In the genomic region with DNA sequence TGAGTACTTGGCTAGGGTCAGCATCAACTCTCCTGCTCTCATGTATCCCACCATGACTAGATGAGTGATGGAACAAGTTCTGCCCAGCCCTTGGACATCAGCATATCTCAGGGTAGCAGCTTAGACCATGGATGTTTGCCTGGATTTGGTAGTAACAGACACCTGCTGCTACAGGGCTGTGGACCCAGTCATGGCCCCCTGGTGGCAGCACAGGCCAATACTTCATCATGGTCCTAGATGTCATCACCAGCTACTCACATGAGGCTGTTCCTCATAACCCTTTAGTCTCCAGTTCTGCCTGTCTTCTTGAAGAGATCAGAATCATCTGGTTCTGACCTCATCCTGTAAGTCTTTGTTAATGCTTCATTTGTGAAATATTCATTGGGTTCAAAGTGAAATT, we compare ENCODE assay signal across 22 mouse cellular contexts.
DNase-seq lines count a peak whose midpoint lies in the region; ATAC-seq and TF ChIP-seq lines count a peak whose summit lies in the region.
"Had no signal": no experiment of that assay in that cellular context is flagged by ENCODE, and none has a peak within 500 bp of the region (broad histone marks: within the 10 kb centered on the region; RNA-seq: fewer than 3 reads in every experiment).

No protein-coding gene starts in this region.

- ATAC-seq in liver, embryonic 11.5 days (replicated peaks; ENCODE audit: low FRiP score), result no peak
- peak; percentile 41; the same call in 1 of the 2 replicates for ATAC-seq in neutrophil, adult 5-6 weeks (ENCODE audit: extremely low read depth, insufficient number of reproducible peaks, low FRiP score, poor library complexity, severe bottlenecking)
- ATAC-seq: CD4-positive, CD25-positive, alpha-beta regulatory T cell, adult 4 months; forebrain, postnatal 0 days; hindbrain, embryonic 16.5 days; intestine, postnatal 0 days had no signal

- no peaks in the 10 kb centered on the region for H3K9me3 ChIP-seq in liver, embryonic 11.5 days (ENCODE audit: control insufficient read depth, low read length)
- H3K9me3 ChIP-seq: embryonic facial prominence, embryonic 13.5 days; limb, embryonic 10.5 days; midbrain, embryonic 12.5 days had no signal

- DNase-seq in liver, adult 2 months (ENCODE audit: extremely low read depth, low read depth, low spot score), result no peak
- DNase-seq in liver, embryonic 11.5 days (ENCODE audit: low spot score), result no peak
- no peak for DNase-seq in testis, postnatal 10 days (ENCODE audit: low spot score)
- no peak for DNase-seq in urinary bladder, postnatal 4 days (ENCODE audit: low spot score in 2 of 2)
- no peak for DNase-seq in yolk sac, embryonic 10.5 days (ENCODE audit: low spot score)
- DNase-seq: adrenal gland, postnatal 10 days; cerebellum, adult 11-12 months; forebrain, postnatal 0 days; lung, postnatal 14 days; retina, postnatal 1 day; thymus, adult 18-20 months had no signal

- H3K27ac ChIP-seq in liver, adult 2 months (replicated peaks; ENCODE audit: insufficient read depth, low read depth, low read length), result no peak overlapping the region
- no peak overlapping the region for H3K27ac ChIP-seq in liver, embryonic 11.5 days (ENCODE audit: low read depth, low read length)
- no peak overlapping the region for H3K27ac ChIP-seq in testis, adult 2 months (ENCODE audit: control insufficient read depth, insufficient read depth, low read depth, low read length)
- H3K27ac ChIP-seq: embryonic facial prominence, embryonic 13.5 days; limb, embryonic 10.5 days; liver, embryonic 14.5 days; midbrain, embryonic 12.5 days had no signal

- TF ChIP-seq CTCF in liver, adult 2 months (IDR thresholded peaks at IDR 0.05; ENCODE audit: low read depth, low read length), result peak; percentile 21; the same call in 1 of the 2 replicates
- TF ChIP-seq CTCF in testis, adult 2 months (IDR thresholded peaks at IDR 0.05; ENCODE audit: control insufficient read depth, insufficient read depth, insufficient replicate concordance, low read depth, low read length), result peak; percentile 9; the same call in 1 of the 2 replicates

- TF ChIP-seq POLR2A in liver, adult 2 months (IDR thresholded peaks at IDR 0.05; ENCODE audit: extremely low read depth, insufficient read depth, low read length), result no peak
- no peak for TF ChIP-seq POLR2A in testis, adult 2 months (IDR thresholded peaks at IDR 0.05; ENCODE audit: control insufficient read depth, low read depth, low read length)

- no peaks in the 10 kb centered on the region for H3K79me2 ChIP-seq in liver, adult 2 months (ENCODE audit: control insufficient read depth, insufficient read depth, low read length)

- no peaks in the 10 kb centered on the region for H3K36me3 ChIP-seq in liver, adult 2 months (ENCODE audit: control insufficient read depth, insufficient read depth, low read length)
- no peaks in the 10 kb centered on the region for H3K36me3 ChIP-seq in liver, embryonic 11.5 days (ENCODE audit: control insufficient read depth, insufficient read depth, low read length)
- H3K36me3 ChIP-seq in testis, adult 2 months (ENCODE audit: control insufficient read depth, insufficient read depth, low read length), result no peaks in the 10 kb centered on the region
- H3K36me3 ChIP-seq: embryonic facial prominence, embryonic 13.5 days; heart, embryonic 12.5 days; limb, embryonic 10.5 days; midbrain, embryonic 12.5 days had no signal

- no peak overlapping the region for H3K4me3 ChIP-seq in liver, adult 2 months (ENCODE audit: insufficient read depth, low read depth, low read length)
- no peak overlapping the region for H3K4me3 ChIP-seq in liver, embryonic 11.5 days (ENCODE audit: low read depth, low read length)
- H3K4me3 ChIP-seq in testis, adult 2 months (ENCODE audit: control insufficient read depth, low read depth, low read length), result no peak overlapping the region
- H3K4me3 ChIP-seq: embryonic facial prominence, embryonic 13.5 days; heart, embryonic 12.5 days; limb, embryonic 10.5 days; midbrain, embryonic 12.5 days; myocyte had no signal

- H3K4me1 ChIP-seq in liver, adult 2 months (ENCODE audit: control insufficient read depth, insufficient read depth, low read length), result no peaks in the 10 kb centered on the region
- H3K4me1 ChIP-seq in liver, embryonic 11.5 days (replicated peaks; ENCODE audit: control insufficient read depth, insufficient read depth, low read length), result no peaks in the 10 kb centered on the region
- no peaks in the 10 kb centered on the region for H3K4me1 ChIP-seq in testis, adult 2 months (ENCODE audit: control insufficient read depth, insufficient read depth, low read length)
- H3K4me1 ChIP-seq: embryonic facial prominence, embryonic 13.5 days; heart, embryonic 12.5 days; limb, embryonic 10.5 days; midbrain, embryonic 12.5 days had no signal

- H3K27me3 ChIP-seq in liver, adult 2 months (ENCODE audit: control insufficient read depth, insufficient read depth, low read length), result no peaks in the 10 kb centered on the region
- no peaks in the 10 kb centered on the region for H3K27me3 ChIP-seq in liver, embryonic 11.5 days (replicated peaks; ENCODE audit: control insufficient read depth, insufficient read depth, low read length)
- no peaks in the 10 kb centered on the region for H3K27me3 ChIP-seq in testis, adult 2 months (ENCODE audit: control insufficient read depth, insufficient read depth, low read length)
- H3K27me3 ChIP-seq: embryonic facial prominence, embryonic 13.5 days; heart, embryonic 12.5 days; midbrain, embryonic 12.5 days had no signal

- H3K4me2 ChIP-seq in liver, embryonic 11.5 days, result no peak overlapping the region
- H3K4me2 ChIP-seq: embryonic facial prominence, embryonic 13.5 days; heart, embryonic 12.5 days; midbrain, embryonic 12.5 days had no signal

- no peak overlapping the region for H3K9ac ChIP-seq in liver, adult 2 months (ENCODE audit: low read depth, low read length)
- H3K9ac ChIP-seq in liver, embryonic 11.5 days (ENCODE audit: low read depth, low read length), result no peak overlapping the region
- H3K9ac ChIP-seq: embryonic facial prominence, embryonic 13.5 days; forebrain, postnatal 0 days; heart, embryonic 12.5 days; liver, embryonic 14.5 days; midbrain, embryonic 12.5 days had no signal
